Mouse (Mus musculus) gastrocnemius, adult 8-10 months (tissue): ENCODE data around the gene Ccdc150. TPM values are rescaled to one million over a fixed set of nuclear protein-coding genes. Genes with fewer than 3 reads are reported as not detected.
A peak's percentile ranks its signal among the peaks of the same experiment; 100 is the strongest.

ENCODE experiments used
- DNase-seq, 2 experiments: peaks; one replicate each; pipeline ENCODE4 v3.0.0; 2022; ENCODE audit warnings: low spot score in 2 of 2
- total RNA-seq, 4 experiments: library from RNA; stranded (reverse); gene quantifications; 2 replicates each; pipeline ENCODE4 v1.2.4; 2022

The Ccdc150 gene
- under 1 TPM in 1 of 4 experiments, not detected in 3; 0.11 TPM for total RNA-seq

DNA sequence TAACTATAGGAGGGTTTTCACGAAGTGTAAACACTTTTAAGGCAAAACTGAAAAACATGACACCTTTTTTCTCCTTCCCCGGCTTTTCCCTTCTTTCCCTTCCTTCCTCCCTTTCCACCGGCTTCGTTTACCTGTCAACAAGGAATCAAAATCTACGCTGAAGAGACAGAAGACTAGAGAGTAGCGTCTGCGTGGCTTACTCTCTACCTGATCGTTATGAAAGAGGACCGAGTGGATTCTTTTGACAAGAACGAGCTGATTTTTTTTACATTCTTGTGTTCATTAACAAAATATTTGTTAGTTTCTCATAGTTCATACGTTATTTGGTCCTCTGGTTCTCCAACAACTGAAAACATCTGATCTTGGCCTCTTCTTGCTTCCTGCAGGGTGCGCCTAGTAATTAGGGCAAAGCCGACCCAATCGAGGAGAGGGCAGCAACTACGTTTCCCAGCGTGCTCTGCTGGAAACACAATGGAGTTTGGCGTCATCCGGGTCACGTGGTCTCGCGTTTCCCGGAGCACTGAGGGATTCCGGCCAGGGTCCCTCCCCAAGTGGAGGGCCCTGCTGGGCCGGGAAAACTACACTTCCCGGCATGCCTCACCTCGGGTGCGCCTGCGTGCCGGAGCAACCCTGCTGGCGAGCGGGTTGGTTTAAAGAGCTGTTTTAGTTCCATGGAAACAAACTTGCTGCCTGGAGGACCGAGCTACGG lies at the start of gene Ccdc150:
Ccdc150 (plus strand) TSS at position 526 of the 709 bp plus-strand sequence.
- peak; percentile 93 for DNase-seq

DNA sequence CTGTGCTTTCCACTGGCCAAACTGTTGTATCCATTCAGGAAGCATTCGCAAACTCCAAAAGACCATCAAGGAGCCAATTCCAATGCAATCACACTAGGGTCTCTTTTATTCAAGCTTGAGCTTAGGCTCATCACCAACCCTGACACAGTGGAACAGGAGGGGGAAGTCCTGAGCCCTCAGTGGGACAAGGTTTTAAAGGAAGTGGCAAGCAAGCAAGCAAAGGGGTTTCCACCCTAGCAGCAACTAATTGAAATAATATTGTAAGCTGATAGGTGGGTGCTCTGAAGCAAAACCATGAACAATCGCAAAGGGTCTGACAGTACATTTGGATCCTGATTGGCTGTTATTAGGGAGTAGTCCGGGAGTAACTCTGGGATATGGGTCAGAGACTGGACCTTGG lies 30.2 kb upstream of the Ccdc150 start:
- DNase-seq = no peak

DNA sequence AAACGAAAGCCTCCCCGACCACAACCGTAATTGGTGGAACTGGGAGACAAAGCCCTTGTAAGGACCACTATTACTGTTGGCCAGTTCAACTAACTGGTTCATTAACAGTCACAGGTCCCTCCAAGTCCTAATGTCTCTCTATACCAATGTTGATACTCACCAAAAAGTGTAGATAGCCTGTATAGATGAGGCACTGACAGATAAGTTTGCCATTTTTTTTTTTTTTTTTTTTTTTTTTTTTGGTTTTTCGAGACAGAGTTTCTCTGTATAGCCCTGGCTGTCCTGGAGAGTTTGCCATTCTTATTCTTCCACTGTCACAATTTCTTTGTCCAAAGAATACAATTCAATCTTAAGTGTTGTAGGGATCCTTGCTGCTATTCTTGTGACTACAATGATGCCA lies 7.8 kb upstream of the Ccdc150 start:
- DNase-seq = no peak

DNA sequence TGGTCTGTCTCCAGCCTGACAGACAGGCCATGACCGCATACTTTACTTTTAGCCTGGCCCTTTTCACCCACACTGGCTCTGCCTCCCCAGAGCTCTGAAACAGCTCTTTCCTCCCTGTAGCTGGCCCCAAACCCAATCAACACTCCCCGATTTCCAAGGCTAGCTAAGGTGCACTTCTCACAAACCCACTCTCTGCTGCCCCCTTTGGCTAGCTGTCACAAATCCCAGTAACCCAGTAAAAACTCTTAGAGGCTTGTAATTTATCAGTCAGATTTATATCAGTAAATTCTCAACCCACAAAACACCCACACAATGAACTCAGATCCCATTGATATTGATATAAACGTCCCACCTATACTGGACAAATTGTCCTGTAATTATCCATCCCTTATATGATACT lies 25.1 kb downstream of the Ccdc150 start:
- no peak for DNase-seq

DNA sequence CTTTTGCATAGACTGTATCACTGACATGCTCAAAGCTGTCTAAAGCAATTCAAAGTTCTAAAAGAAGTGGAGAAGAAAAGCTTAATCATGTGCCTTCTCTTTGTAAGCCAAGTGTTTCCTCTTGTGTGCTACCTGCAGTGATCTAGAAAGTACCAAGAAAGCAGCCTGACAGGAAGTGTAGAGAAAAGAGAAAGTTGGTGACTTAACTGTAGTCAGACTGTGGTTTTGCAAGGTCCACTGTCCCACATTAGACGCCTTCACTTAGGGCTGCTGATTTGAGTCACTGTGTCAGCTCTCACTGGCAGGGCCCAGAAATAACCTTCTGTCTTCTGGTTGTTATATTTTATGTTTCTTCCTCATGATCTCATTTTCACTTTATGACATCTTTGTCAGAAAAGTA lies 29.1 kb downstream of the Ccdc150 start:
- DNase-seq = no peak

DNA sequence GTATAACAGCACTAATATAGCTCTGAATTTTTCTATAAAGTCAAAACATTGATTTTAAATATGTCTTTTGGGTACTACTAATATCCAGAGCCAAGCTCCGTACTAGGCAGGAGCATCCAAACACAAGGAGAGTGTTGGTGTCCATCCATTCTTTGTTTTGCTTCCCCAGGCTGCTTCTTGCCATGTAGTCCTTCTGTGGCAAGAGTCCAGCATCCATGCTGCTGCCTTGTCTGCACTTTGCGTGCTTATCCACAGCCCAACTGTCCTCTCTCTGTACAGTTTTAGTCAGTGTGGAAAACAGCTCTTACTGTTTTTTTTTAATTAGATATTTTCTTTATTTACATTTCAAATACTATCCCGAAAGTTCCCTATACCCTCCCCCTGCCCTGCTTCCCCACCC lies 30.2 kb downstream of the Ccdc150 start:
- no peak for DNase-seq

DNA sequence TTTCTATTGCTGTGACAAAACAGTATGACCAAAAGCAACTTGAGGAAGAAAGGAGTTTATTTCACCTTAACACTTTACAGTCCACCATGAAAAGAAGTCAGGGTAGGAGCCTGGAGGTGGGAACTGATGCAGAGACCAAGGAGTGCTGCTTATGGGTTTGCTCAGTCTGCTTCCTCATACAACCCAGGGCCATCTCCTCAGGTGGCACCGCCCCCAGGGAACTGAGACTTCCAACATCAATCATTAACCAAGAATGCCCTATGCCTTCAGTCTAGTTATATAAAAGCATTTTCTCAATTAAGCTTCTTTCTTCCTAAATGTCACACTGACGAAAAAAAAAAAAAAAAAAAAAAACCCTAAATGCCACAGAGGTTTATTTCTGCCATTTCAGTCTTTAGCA lies 55.9 kb downstream of the Ccdc150 start:
- no peak for DNase-seq

DNA sequence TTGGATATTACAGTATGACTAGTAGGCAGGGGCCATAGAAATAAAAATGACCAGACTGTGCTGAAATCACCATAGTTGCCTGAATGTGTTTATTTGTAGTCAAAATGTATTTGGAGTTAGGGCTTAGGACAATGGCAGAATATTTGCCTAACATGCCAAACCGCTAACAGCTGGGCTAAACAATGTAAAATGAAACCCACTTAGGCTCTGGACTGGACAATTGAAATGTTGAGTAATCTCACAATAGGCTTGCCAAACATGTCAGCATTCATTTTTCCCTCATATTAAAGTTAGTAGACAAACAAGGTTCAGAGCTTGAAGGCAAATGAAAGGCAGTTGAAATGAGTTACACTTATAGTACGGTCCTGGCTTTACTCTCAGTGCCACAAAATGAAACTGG lies 76.2 kb downstream of the Ccdc150 start:
- no peak for DNase-seq

DNA sequence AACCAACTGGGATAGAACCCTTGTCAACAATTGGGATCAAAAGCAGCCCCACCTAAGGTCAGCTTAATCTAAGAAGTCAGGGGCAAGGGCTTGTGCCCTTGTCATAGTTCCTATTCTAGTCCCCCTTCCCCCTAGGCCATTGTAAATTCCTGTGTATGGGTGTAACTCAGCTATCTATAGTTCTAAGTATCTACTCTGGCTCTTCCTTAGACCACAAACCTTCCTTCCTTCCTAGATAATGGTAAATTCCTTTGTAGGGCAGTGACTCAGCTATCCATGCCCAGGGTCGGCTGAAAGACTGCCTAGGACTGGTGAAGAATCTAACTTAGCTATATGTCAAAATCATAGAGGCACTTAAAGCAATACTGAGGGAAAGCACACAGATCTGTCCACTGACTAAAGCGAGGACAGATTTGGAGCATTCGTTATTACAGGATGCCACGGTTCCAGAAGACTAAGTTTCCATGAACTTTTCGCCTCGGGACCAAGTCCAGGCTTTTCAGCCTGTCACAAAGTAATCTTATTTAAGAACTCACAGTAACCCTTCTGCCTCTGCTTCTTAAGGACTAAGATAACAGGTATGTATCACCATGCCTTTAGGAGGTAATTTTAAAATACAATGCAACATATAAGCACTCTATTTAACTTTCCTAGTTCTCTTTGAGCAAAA lies 77.5 kb downstream of the Ccdc150 start:
- no peak for DNase-seq

DNA sequence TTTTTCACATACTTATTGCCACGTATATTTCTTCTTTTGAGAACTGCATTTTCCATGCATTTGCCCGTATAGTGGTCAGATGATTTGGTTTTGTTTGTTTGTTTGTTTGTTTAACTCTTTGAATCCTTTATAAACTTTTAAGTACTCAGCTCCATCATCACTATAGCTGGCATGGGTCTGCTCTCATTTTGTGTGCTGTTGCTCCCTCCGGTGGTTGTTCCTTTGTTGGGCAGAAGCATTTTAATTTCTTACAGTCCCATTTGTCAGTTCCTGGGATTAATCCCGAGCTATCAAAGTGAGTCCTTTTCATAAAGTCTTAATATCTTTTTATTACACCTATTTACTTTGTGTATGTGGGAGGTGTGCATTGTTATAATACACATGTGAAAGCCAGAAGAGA lies 82.5 kb downstream of the Ccdc150 start:
- no peak for DNase-seq

DNA sequence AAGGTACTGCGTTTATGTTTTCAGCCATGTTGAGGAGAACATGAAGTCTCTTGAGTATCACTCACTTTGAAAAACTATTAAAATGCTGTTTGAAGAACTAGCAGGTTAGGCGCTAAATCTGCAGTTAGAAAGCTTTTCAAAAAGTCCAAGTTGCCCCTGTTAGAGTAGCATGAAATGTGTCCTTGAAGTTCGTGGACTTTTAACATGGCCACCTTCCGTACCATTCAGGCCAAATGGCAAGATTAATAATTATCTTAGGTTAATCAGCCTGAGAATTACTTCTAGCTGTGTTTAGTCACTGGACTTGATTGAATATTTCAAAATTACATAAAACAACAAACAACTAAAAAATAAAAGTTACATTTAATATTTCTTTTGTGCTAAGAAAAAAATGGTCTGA lies 104.3 kb downstream of the Ccdc150 start:
- DNase-seq = no peak

DNA sequence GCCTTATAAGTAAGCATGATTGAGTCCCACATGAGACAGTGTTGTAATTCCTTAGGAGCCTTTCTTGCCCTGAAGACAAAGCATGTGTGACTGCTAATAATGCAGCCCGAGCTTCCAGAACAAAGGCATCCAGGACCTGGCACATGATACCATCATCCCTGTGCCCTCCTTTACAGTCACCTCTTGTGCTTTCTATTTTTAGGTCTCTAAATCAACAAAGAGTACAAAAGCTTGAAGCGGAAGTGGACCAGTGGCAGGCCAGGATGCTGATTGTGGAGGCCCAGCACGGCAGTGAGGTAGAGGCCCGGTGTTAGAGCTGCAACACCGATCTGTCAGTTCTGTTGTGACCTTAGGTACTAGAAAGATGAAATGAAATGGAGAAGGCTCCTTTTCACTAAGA lies 105.0 kb downstream of the Ccdc150 start:
- no peak for DNase-seq

DNA sequence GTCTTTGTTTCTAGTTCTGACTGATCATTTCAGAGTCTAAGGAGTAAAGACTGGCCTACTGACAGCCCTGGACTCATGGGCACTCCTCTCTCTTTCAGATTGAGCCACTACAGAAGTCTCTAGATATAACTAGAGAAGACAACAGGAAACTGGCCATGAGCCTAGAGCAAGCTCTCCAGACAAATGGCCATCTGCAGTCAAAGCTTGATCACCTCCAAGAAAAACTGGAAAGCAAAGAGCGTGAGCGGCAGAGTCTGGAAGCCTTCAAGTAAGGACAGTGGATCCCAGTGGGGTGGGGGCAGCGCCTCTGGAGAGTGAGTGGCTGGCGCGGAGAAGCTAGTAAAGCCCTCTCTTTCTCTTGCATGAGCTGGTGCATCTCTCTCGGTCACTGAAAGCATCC lies 106.1 kb downstream of the Ccdc150 start:
- DNase-seq = no peak

DNA sequence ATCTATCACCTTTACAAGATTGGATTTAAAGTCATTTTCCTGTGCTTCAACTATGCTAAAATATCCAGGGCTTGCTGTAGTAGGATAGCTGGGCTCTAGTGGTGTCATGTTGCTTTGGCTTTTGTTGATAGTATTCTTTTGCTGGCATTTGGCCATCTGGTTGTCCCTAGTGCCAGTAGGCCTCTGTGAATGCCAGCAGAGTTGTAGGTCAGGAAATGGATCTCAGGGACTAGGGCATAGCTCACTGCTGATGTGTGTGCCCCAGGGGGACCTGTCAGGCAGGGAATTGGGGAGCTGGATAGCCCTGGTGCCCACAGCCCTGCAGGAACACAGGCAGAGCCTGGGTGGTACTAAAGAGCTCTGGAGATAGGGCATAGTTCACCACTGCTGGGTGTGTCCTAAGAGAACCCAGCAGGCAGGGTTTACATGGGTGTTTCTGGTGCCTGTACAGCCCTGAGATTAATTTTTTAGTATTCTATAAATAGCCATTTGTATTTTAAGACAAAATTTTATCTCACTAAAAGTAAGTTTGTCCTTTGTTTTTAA lies 127.1 kb downstream of the Ccdc150 start:
- DNase-seq = no peak

DNA sequence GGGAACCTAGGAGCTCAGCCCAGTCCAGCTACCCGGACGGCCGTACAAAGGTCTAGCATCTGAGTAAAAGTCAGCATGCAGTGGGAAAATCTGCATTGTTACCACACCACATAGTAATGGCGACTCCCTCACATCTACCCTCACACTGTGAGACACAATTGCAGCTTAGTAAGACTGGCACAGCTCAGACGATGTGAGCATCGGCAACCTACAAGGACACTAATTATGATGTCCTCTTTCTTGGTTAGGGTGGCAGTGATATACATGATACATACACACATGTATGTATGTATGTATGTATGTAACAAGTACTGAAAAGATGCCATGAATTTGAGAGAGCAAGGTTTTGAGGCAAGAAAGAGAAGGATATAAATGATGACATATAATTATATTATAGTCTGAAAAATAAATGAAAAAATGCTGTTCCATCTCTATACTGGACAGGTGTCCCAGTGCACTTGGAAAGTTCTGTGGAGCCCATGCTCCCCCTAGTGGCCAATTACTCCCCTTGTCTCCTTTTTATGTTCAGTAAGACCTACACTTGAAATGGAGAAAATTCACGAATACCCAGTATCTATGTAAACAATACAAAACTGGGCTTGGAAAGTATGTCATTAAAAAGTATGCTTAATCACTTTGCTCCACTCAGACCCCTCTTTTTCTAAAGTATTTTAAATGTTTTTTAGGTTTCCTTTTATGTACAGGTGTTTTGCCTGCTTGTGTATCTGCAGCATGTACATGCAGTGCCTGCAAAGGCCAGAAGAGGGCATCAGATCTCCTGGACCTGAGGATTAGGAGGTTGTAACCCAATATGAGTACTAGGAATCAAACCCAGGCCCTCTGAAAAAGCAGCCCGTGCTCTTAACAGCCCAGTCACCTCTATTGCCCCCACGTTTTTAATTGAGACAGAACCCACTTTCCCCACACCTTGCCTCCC lies 130.8 kb downstream of the Ccdc150 start:
- DNase-seq = peak in 1 of 2 experiments; percentile 13

DNA sequence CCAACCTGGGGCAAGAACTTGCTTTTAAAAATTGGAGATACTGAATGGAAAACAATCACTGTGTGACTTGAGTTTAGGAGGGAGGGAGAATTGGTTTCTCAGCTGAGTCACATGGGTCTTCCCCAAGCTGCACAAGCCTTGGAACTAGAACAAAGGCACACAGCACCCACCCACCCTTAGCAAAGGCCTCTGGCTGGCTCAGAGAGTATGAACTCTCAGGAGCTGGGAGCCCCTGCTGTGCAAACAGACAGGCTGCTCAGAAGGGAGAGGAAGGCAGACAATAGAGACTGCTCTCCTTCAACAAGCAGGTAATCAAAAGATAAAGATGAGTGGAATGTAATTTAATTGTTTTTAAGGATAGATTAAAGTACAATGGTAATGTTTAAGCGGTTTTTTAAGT lies 133.7 kb downstream of the Ccdc150 start:
- no peak for DNase-seq

DNA sequence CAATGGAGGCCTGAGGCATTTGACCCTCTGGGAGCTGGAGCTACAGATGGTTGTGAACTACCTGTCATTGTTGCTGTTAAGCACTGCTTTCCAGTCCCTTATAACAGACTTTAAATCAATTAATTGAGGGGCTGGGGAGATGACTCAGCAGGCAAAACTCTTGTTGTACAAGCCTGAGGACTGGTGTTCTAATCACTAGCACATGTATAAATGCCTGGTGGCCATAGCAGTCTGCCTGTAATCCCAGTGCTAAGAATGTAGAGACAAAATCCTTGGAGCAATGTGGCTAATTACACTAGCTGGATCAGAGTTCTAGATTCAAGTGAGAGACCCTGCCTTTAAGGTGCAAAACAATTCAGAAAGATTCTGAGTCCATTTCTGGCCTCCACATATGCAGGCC lies 152.3 kb downstream of the Ccdc150 start:
- no peak for DNase-seq

Other genes starting within 250 kb of the Ccdc150 start
- gene Hecw2, start 55.5 kb upstream of the Ccdc150 start, total RNA-seq = 1 to 10 TPM; 1.9 to 4.3 (median 2.3) TPM
- 10 to 100 TPM in 1 of 4 experiments, 1 to 10 TPM in 3; 7.4 to 10.8 (median 8.8) TPM for gene Gtf3c3, start 188.3 kb downstream of the Ccdc150 start, total RNA-seq